Mouse (Mus musculus): Measurements from ENCODE around the gene Rft1. TPM values are rescaled to one million over a fixed set of nuclear protein-coding genes. Genes with fewer than 3 reads are reported as not detected.

Gene Rft1
- total and polyA plus RNA-seq, 2 experiments, result 12.3 to 19.0 TPM

- no peak for DNase-seq (ENCODE audit: extremely low read depth, low read depth, low spot score)
- no peaks in the 10 kb centered on the region for H3K79me2 ChIP-seq (ENCODE audit: control insufficient read depth, insufficient read depth, low read length)
- TF ChIP-seq POLR2A (IDR thresholded peaks at IDR 0.05; ENCODE audit: extremely low read depth, insufficient read depth, low read length), result no peak
- no peak for TF ChIP-seq CTCF (IDR thresholded peaks at IDR 0.05; ENCODE audit: low read depth, low read length)
- no peaks in the 10 kb centered on the region for H3K27me3 ChIP-seq (ENCODE audit: control insufficient read depth, insufficient read depth, low read length)
- H3K4me1 ChIP-seq (ENCODE audit: control insufficient read depth, insufficient read depth, low read length), result no peaks in the 10 kb centered on the region
- no peak overlapping the region for H3K27ac ChIP-seq (replicated peaks; ENCODE audit: insufficient read depth, low read depth, low read length)
- H3K9ac ChIP-seq (ENCODE audit: low read depth, low read length), result no peak overlapping the region
- H3K4me3 ChIP-seq (ENCODE audit: insufficient read depth, low read depth, low read length), result no peak overlapping the region
- WGBS, result 92% methylated on average over 2 of the region's 2 CpGs
- no peaks in the 10 kb centered on the region for H3K36me3 ChIP-seq (ENCODE audit: control insufficient read depth, insufficient read depth, low read length)
Measured at GRCm38 (mm10) chr14:30631834-30632233, 22.3 kb upstream of the Rft1 start.

- Histone ChIP-seq H3K4me3 (ENCODE audit: insufficient read depth, low read depth, low read length) (no peak overlapping the region), H3K27ac (replicated peaks; ENCODE audit: insufficient read depth, low read depth, low read length) (no peak overlapping the region)
Measured at GRCm38 (mm10) chr14:30633708-30634107, 20.5 kb upstream of the Rft1 start.

GRCm38 (mm10) chr14:30634418-30634817, 19.7 kb upstream of the Rft1 start:
- Histone ChIP-seq H3K4me1 (ENCODE audit: control insufficient read depth, insufficient read depth, low read length) (no peaks in the 10 kb centered on the region), H3K4me3 (ENCODE audit: insufficient read depth, low read depth, low read length) (no peak overlapping the region), H3K27ac (replicated peaks; ENCODE audit: insufficient read depth, low read depth, low read length) (no peak overlapping the region), H3K9ac (ENCODE audit: low read depth, low read length) (no peak overlapping the region), H3K36me3 (ENCODE audit: control insufficient read depth, insufficient read depth, low read length) (no peaks in the 10 kb centered on the region), H3K27me3 (ENCODE audit: control insufficient read depth, insufficient read depth, low read length) (no peaks in the 10 kb centered on the region), H3K79me2 (ENCODE audit: control insufficient read depth, insufficient read depth, low read length) (no peaks in the 10 kb centered on the region)
- WGBS, result 88% methylated on average over 1 of the region's 1 CpGs
- no peak for DNase-seq (ENCODE audit: extremely low read depth, low read depth, low spot score)
- TF ChIP-seq CTCF (IDR thresholded peaks at IDR 0.05; ENCODE audit: low read depth, low read length), result no peak

More at GRCm38 (mm10) chr14:30633708-30634107, 20.5 kb upstream of the Rft1 start:
- Histone ChIP-seq H3K79me2 (ENCODE audit: control insufficient read depth, insufficient read depth, low read length) (no peaks in the 10 kb centered on the region), H3K9ac (ENCODE audit: low read depth, low read length) (no peak overlapping the region), H3K27me3 (ENCODE audit: control insufficient read depth, insufficient read depth, low read length) (no peaks in the 10 kb centered on the region), H3K4me1 (ENCODE audit: control insufficient read depth, insufficient read depth, low read length) (no peaks in the 10 kb centered on the region), H3K36me3 (ENCODE audit: control insufficient read depth, insufficient read depth, low read length) (no peaks in the 10 kb centered on the region)
- WGBS, result 88% methylated on average over 7 of the region's 7 CpGs
- TF ChIP-seq CTCF (IDR thresholded peaks at IDR 0.05; ENCODE audit: low read depth, low read length), result no peak
- no peak for TF ChIP-seq POLR2A (IDR thresholded peaks at IDR 0.05; ENCODE audit: extremely low read depth, insufficient read depth, low read length)
- DNase-seq (ENCODE audit: extremely low read depth, low read depth, low spot score), result no peak

DNA sequence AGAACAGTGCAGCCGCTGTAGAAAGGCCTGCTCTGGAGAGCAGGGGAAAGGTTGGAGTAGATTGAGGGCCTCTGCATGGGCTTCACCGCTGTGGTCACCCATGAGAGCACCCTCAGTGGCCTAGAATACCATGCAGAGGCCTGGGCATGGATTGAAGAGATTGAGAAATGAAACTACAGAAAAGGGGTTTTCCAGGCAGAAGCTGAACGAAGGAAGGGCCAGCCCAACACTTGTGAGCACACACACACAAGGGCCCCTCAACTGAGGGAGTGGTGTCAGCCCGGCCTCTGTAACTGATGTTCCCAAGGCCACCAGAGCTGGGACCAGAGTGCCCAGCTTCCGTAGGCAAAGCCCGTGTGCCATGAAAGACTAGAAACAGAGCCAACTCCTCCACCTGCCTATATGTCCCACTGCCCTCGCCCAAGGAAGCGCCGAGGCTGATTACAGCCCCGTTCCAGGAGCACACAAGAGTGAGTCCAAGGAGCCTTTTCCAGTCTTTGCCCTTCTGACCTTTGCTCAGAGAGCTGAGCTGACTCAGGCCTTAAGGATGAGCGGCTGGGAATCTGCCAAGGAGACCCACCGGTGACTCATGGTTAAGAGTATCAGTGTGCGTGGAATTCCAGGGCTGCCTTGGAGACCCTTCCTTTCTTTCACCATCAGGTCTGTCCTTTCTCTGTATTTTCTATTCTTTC, 18.8 kb upstream of the Rft1 start:
- Histone ChIP-seq H3K27ac (replicated peaks; ENCODE audit: insufficient read depth, low read depth, low read length) (no peak overlapping the region), H3K4me1 (ENCODE audit: control insufficient read depth, insufficient read depth, low read length) (no peaks in the 10 kb centered on the region), H3K4me3 (ENCODE audit: insufficient read depth, low read depth, low read length) (no peak overlapping the region), H3K27me3 (ENCODE audit: control insufficient read depth, insufficient read depth, low read length) (no peaks in the 10 kb centered on the region), H3K79me2 (ENCODE audit: control insufficient read depth, insufficient read depth, low read length) (no peaks in the 10 kb centered on the region), H3K36me3 (ENCODE audit: control insufficient read depth, insufficient read depth, low read length) (no peaks in the 10 kb centered on the region), H3K9ac (ENCODE audit: low read depth, low read length) (no peak overlapping the region)
- TF ChIP-seq POLR2A (IDR thresholded peaks at IDR 0.05; ENCODE audit: extremely low read depth, insufficient read depth, low read length), result no peak
- TF ChIP-seq CTCF (IDR thresholded peaks at IDR 0.05; ENCODE audit: low read depth, low read length), result no peak
- WGBS, result 85% methylated on average over 13 of the region's 13 CpGs
- DNase-seq (ENCODE audit: extremely low read depth, low read depth, low spot score), result no peak

GRCm38 (mm10) chr14:30636499-30636898, 17.7 kb upstream of the Rft1 start:
- H3K79me2 ChIP-seq (ENCODE audit: control insufficient read depth, insufficient read depth, low read length), result no peaks in the 10 kb centered on the region
- DNase-seq (ENCODE audit: extremely low read depth, low read depth, low spot score), result no peak
- H3K4me1 ChIP-seq (ENCODE audit: control insufficient read depth, insufficient read depth, low read length), result no peaks in the 10 kb centered on the region
- no peak overlapping the region for H3K4me3 ChIP-seq (ENCODE audit: insufficient read depth, low read depth, low read length)
- TF ChIP-seq POLR2A (IDR thresholded peaks at IDR 0.05; ENCODE audit: extremely low read depth, insufficient read depth, low read length), result no peak
- no peak for TF ChIP-seq CTCF (IDR thresholded peaks at IDR 0.05; ENCODE audit: low read depth, low read length)
- no peaks in the 10 kb centered on the region for H3K27me3 ChIP-seq (ENCODE audit: control insufficient read depth, insufficient read depth, low read length)
- 92% methylated on average over 9 of the region's 9 CpGs for WGBS
- H3K27ac ChIP-seq (replicated peaks; ENCODE audit: insufficient read depth, low read depth, low read length), result no peak overlapping the region
- no peaks in the 10 kb centered on the region for H3K36me3 ChIP-seq (ENCODE audit: control insufficient read depth, insufficient read depth, low read length)
- no peak overlapping the region for H3K9ac ChIP-seq (ENCODE audit: low read depth, low read length)

GRCm38 (mm10) chr14:30637087-30637486, 17.1 kb upstream of the Rft1 start:
- Histone ChIP-seq H3K36me3 (ENCODE audit: control insufficient read depth, insufficient read depth, low read length) (no peaks in the 10 kb centered on the region), H3K4me1 (ENCODE audit: control insufficient read depth, insufficient read depth, low read length) (no peaks in the 10 kb centered on the region), H3K4me3 (ENCODE audit: insufficient read depth, low read depth, low read length) (no peak overlapping the region), H3K9ac (ENCODE audit: low read depth, low read length) (no peak overlapping the region), H3K27ac (replicated peaks; ENCODE audit: insufficient read depth, low read depth, low read length) (no peak overlapping the region), H3K27me3 (ENCODE audit: control insufficient read depth, insufficient read depth, low read length) (no peaks in the 10 kb centered on the region), H3K79me2 (ENCODE audit: control insufficient read depth, insufficient read depth, low read length) (no peaks in the 10 kb centered on the region)
- DNase-seq (ENCODE audit: extremely low read depth, low read depth, low spot score), result no peak
- 98% methylated on average over 2 of the region's 2 CpGs for WGBS
- TF ChIP-seq POLR2A (IDR thresholded peaks at IDR 0.05; ENCODE audit: extremely low read depth, insufficient read depth, low read length), result no peak
- no peak for TF ChIP-seq CTCF (IDR thresholded peaks at IDR 0.05; ENCODE audit: low read depth, low read length)
